Mouse (Mus musculus): ENCODE results near the gene Fam170b.

GRCm38 (mm10) chr14:32871963-32872362, 38.2 kb downstream of the Fam170b start:
- TF ChIP-seq POLR2A (IDR thresholded peaks at IDR 0.05; ENCODE audit: borderline replicate concordance, control insufficient read depth, low read depth, low read length) (no peak), CTCF (IDR thresholded peaks at IDR 0.05; ENCODE audit: control insufficient read depth, insufficient read depth, low read length) (no peak)
